Mouse (Mus musculus): ENCODE measurements at regions not wholly inside any gene's neighbourhood (a gene's known extent, or its start where the extent isn't known, plus 50 kb on each side); places are given as distances from the start of the nearest gene placed in this dataset.

DNA sequence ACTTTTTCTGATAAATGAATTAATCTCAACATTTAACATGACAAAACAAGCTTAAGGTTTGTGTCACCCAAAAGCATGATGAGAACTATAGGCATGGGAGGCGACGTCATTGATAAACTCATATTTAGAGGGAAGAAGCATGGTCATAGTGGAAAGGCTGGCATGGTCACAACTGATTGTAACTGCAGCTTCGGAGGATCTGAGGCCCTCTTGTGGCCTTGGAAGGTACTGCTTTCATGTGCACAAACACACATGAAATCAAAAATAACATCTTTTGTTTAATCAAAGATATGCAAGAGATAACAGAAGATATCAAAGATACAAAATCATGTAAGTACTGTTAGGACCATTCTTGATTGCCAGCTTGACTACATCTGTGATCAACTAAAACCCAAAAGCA, 204.0 kb upstream of the Clint1 start:
- peak; percentile 24 for DNase-seq

DNA sequence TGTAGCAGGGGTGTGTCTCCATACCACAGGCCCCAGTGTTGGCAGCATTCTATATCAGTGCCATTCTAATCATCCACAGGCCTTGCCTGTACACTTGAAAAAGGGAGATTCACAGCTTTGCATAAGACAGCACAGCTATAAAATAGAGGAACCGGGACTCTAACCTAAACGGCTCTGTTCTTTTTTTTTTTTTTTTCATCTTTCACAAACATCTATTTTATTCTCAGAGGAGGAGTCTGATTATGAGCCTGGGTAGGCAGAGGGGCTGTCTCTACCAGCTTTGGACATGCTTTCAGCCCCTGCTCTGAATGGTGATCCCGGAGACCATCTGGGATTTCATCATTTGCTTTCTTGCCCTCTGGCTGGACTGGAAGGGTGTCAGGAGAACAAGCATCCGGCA, 195.6 kb upstream of the Clint1 start:
- no peak for DNase-seq

DNA sequence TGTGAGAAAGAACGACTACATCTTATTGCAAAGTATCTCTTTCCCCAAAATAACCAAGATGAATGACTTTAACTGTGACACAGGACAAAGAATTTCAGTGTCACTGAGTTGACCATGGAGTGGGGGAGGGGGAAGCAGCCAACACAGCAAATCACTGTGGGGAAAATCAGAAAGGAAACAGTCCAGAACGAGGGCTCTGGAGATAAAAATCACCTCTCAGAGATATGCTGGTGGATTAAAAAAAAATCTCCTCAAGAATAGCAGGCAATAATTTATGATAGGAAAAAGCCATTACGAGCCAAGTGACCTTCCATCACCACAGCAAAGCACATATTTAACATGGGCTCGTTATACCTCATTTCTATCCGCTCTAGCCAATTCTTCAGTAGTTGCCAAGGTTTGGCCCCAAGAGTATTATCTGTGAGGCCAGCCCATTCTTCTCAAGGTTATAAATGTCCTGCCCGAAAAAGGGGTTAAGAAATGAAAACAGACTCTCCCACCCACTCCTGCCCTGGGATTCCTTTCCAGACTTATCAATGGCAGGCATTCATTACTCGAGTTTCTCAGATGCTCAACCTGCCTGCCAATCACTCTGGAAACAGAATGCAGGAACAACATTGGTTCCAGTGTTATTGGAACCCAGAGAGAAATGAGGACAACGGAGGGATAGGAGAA, 181.6 kb upstream of the Clint1 start:
- DNase-seq, result peak; percentile 22

DNA sequence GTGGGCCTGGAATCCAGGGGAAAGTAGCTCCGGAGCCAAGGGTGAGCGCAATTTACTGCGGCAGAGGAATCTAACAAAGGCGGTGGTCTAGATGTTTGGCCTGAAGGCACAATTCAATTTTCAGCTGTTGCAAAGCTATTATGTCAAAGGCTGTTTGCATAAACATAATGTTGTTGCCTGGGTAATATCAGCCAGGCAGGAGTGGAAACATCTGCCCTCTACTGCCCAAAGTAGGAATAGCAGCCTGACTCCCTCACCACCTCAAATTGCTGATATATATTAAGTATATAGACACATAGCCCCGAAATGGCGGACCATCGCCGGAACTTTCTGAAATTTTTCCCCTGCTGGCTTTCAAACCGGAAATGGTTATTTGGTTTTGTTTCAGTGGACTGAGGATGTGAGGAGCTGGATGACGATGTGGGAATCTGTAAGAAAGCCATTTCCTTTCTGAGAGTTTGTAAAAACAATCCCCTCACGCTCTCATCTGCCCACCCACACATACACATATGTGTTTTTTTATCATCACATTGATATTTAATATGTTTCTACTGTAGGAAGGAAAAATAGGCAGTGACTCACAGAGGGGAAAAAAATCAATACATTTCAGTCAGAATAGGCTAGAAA, 173.1 kb upstream of the Clint1 start:
- peak; percentile 78 for DNase-seq

DNA sequence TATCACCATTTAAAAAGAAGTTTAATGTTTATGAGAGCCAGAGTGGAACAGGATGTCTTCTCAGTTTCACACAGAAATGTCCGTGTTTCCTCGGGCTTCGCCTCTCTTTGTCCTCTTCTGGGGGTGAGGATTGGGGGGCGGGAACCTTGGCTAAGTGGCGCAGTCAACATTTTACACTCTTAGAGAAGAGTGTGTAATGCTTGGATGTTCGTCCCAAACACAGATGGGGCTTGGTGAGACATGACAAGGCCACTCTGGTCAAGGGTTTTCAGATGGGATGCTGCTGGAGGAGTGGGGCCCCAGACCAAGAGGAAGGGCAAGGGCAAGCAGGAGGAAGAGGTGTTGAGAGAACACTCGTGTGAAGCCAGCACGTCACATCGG, 172.6 kb upstream of the Clint1 start:
- no peak for DNase-seq

DNA sequence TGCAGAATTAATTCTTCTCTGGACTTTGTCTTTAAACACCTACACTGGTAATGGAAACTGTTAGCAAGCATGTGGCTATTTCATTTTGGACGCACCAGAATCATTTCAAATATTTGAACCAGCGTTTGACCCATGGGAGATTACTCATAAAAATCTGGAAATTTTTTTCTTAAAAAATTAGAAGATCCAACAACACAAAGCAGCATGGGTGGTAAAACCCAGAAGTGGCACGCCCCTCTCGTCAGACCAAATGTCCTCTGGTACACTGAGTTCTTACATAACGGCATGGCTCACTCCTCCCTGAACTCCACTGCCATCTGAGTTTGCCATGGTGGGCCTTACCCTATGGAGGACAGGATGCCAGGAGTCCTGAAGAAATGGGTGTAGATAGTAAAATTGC, 166.3 kb upstream of the Clint1 start:
- no peak for DNase-seq

DNA sequence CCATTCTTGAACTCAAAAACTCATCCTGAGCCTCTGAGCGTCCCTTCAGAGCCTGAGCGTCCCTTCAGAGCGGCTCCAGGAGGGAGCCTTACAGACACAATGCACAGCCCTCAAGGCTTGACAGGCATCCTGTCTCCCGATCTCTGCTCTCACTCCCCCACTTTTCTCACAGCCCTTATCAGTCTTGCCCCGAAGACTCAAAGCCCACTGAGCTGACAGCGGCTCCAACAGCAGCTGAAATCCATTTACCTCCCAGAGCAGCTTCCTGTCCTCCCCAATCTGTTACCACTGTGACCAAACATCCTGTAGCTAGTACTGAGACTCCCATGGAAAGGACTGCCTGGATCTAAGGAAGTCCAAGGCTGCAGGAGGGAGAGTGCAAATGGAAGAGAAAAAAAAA, 158.6 kb upstream of the Clint1 start:
- DNase-seq, result no peak

DNA sequence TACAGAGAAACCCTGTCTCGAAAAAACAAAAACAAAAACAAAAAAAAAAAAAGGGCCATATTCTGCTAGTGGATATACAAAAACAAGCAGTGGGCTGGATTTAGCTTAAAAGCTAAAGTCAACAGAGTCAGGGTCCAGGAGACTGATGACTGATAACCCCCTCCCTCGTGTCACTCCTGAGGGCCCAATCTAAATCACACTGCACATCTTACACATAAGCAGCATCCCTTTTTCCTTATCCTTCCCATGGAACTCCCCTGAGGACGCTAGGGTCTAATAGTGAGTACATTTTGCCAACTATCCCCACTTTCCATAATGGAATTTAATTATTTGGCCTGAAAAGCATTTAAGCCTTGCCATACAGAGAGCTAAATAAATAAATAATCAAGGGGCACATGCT, 150.3 kb upstream of the Clint1 start:
- DNase-seq, result no peak

DNA sequence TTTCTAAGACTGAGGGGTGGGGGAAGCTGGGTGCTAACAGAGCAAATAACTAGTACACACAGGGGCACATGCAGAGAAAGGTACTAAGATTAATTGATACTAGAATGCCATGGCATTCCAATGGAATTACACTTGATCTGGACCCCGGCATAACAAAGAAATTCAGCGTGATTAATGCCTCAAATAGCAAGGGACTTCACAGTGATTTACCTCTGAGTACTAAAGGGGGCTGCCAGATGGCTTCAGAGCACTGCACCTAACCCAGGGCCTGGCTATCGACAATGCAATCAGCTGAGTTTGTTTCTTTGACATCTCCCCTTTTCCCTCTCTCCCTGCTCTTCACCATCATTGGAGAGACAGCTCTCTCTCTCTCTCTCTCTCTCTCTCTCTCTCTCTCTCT, 148.9 kb upstream of the Clint1 start:
- DNase-seq, result no peak

DNA sequence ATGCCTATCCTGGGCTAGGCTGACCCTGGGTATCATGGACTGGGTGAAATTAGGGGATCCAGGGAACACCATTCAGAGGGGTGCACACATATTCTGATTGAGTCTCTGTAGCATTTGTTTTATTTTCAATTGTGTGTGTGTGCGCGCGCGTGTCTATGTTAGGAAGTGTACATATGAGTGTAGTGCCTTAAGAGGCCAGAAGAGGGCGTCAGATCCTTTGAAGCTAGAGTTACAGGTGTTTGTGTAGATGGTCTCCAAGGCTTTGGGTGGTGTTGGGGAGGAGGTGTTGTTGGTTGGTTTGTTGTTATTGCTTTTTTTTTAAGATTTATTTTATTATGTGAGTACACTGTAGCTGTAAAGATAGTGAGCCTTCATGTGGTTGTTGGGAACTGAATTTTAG, 147.4 kb upstream of the Clint1 start:
- DNase-seq, result no peak

DNA sequence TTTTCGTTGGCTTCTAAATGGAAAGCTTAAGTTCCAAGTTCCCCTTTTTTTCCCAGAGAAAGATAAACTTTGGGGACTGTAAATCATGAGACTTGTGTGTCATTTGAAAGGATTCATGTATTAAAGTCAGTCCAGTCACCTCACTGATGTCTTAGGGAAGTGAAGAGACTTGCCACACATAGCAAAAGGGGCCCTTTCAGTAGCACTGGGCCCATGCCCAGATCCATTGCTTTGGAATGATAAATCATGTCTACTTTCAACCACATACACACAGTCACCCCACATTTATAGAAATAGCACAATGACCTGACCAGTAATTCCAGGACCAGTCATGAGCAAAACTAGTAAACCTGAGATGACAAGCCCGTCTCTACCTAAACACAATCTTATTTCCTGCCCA, 133.2 kb upstream of the Clint1 start:
- DNase-seq, result no peak

DNA sequence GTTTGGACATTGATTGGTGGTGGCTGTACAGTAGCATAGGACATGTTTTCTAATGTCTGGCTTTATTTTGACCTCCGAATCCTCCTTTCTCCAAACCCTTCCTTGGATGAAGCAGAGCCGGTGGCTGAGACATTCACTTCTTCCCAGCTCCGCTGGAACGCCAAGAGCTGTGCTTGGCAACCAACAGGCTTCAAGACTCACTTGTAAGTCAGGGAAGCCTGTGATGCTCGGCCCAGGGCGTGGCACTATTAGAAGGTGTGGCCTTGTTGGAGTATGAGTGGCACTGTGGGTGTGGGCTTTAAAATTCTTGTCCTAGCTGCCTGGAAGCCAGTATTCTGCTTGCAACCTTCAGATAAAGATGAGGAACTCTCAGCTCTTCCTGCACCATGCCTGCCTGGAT, 132.0 kb upstream of the Clint1 start:
- DNase-seq, result no peak

DNA sequence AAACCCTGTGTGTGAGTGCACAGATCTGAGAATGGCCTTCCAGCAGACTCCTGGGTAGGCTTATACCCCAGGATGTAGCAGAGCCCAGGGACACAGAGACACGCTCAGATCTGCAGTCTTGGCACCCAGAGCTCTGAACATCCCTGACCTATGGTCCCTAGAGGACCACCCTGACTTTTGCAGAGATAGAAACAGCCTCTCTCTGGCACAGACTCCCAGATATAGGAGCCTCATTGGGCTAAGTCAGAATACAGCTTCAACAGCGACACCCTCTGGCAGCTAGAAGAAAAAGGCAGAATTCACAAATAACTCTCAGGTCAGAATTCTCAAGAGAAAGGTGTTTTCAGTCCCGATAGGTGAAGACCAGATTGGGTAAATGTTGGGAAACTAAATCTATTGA, 115.3 kb upstream of the Clint1 start:
- peak; percentile 46 for DNase-seq

DNA sequence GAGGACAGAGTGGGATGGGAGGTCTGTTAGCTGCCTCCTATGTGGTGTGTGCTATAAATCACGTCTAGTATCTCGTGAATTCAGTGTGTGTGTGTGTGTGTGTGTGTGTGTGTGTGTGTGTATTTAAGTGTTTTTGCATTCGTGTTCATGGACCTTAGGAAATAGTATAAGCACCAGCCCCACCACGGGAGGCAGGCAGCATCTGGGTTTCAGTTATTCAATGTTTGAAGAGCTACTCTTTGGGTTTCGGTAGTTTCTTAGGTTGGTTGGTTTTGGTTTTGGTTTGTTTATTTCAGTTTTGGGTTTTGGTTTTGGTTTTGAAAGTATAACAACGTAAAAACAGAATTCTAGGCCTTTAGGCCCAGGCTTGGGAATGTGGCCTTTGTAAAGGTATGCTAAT, 113.5 kb upstream of the Clint1 start:
- DNase-seq, result no peak

DNA sequence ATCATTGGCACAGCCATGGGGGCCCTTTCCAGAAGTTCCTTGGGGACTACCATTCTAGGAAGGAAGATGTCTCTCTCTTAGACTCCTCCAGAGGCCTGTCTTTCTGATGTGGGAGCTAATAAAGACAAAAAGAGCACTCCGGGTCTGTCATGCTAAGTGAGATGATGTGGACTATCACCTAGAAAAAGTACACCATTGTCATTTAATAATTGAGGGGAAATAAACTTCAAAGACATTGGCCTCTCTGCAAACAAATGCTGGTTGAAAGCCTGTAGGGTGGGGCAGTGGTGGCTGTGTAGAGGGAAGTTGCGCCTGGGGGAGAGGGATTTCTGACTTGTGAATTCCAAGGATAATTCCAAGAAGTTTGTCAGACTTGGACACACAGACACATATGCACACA, 105.9 kb upstream of the Clint1 start:
- no peak for DNase-seq

DNA sequence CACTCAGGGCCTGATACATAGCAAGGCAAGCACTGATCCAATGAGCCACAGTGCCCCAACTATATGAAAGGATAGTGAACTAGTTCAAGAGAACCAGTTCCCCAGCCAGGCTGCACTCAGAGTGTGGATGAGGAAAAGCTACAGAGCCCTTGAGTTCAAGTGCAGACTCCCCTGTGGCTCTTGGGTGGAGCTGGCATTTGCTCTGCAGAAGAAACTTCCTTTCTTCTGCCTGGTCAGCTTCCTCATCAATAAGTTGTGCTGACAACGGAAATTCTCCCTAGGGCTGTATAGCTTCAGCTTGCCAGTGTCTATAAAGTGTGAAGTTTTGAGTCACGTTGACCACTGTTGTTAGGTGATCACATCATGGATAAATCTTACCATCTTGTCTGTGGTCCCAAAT, 101.6 kb upstream of the Clint1 start:
- no peak for DNase-seq

DNA sequence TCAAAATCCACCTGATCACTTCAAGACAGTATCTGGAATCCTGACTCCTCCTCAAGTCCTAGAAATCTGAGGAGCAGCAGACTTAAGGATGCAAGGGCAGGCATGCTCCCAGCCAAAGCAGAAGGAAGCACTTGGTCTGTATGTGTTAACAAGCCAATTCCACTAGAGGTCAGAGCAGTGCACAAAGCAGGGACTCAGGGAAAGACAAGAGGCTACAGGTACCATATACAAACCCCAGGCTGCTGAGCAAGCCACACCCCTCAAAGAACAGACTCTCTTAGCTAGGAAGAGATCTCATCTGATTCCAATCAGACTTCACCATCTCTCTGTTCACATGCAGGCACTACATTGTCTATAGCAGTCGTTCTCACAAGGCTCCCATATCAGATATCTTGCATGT, 99.6 kb upstream of the Clint1 start:
- DNase-seq, result peak; percentile 48

DNA sequence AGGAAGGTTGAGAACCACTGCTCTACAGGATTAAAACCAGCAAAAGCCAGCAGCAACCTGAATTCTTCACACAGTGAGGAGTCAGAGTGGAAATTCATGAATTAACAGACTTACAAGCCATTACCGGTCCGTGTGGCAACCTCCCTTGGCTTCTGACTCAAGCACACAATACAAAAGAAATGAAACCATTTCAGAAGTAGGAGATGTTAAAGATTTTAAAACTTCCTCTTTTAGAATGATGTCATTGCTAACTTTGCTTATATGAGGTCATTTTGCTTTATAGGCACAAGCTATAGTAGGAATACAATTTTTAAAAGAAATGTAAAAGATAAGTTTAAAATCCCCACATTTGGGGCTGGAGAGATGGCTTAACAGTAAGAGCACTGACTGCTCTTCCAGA, 99.1 kb upstream of the Clint1 start:
- no peak for DNase-seq

DNA sequence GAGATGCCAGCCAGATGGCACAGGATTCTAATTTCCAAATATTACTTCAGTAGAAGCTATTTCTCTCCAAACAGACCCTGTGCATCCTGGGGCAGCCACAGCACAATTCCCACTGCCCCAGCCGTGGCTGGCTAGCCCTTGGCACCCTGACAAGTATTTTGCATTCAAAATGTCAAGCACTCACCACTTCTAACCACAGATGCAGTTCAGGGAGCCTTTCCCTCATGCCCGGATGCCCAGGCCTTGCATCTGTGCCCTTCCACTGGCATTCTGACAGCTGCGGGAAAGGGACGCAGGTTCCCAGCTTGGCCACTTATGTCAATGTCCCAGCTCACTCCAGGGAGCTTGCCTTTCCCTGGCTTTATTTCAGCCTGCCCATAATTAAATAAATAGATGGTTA, 84.8 kb upstream of the Clint1 start:
- DNase-seq, result peak; percentile 34

DNA sequence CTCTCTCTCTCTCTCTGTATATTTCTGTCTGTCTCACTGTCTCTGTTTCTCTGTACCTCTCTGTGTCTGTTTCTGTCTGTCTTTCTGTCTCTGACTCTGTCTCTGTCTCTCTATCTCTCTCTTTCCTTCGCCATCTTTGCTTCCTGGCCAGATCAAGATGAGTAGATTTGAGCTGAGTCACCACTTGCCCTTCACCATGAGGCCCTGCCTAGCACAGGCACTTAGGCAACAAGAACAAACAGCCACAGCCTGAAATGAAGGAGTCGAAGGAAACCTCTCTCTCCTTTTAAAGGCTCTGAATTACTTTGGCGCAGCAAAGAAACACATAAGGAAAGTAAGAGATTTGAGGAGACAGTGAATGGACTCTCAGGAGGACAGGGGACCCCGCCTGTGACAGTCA, 69.4 kb upstream of the Clint1 start:
- no peak for DNase-seq

DNA sequence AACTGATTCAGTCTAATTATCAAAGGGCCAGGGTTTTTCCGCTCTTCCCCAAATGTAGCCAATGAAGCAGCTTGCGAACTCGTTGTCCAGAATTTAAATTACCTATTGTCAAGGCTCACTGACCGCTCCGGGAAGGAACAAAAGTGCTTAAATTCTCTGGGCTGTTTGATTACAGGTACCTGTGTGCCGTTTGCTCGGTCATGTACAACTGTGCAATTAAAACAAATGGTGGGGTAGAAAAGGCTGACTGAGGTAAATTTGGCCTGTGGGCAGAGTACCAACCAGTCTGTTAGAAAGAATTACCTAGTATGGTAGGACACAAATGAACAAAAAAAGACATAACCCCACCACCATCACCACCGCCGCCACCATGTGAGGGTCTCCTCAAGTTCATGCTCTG, 66.0 kb upstream of the Clint1 start:
- no peak for DNase-seq

DNA sequence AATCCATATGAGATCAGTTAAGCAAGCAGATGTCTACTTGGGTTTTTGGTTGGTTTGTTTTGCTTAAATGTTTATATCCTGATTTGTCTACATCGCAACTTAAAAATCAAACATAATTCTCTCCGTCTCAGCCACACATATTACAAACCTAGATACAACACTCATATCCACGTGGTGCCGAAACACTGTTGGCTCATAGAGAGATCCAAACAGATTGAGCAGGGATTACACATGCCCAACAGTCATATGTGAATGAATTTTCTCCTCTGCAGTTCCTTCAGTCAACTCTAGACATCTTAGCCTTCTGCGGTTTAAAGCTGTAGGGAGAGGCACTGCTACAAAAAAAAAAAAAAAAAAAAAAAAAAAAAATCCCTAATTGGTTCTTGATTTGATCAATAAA, 64.4 kb upstream of the Clint1 start:
- no peak for DNase-seq

DNA sequence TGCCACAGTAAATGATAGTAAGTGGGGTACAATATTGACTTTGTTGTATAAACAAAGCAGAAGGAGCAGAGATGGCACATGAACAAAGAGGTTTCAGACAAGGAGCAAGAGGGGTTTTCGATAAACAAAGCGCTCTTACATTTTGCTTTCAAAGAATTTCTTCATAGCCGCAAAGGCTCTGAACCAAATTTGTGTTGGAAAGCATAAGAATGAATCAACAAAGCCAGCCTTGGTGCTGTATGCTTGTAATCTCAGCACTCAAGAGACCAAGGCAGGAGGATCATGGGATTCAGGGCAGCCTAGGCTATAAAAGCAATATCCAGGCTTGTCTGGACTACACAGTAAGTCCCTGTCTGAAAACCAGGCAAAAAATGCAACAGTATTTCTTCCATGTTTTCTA, 62.0 kb upstream of the Clint1 start:
- DNase-seq, result no peak

DNA sequence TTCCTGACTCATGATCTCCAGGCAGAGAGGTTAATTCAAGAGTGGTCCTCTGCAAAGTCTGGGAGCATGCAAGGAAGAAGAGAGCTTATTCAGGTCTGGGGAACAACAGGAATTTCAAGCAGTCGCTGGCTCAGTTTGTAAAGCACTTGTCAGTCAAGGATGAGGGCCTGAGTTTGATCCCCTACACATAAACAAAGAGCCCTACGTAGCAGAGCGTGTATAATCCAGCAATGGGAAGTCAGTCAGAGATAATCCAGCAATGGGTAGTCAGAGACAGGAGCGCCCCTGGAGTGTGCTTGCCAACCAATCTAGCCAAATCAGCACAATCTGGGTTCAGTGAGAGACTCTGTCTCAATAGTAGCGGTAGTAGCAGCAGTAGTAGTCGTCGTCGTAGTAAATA, 61.3 kb upstream of the Clint1 start:
- DNase-seq, result no peak

DNA sequence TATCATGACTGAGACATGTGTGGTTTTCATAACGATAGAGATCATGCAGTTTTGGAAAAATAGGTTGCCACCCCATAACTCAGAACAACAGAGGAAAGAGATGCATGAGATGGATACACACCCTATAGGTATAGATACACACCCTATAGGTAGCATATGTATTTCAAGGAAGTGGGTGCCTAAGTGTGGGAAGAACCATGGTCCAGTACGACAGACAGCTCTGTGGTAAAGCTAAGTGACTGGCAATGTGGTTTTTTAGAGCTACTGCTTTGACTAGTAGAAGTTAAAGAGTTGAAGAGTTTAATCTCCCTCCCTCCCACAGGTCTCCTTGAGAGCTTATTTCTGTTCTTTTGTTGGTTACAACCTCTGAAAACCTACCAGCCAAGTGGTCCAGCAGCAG, 60.2 kb upstream of the Clint1 start:
- DNase-seq, result no peak
